Mouse (Mus musculus): ENCODE measurements around the gene Fbxw4. TPM values are rescaled to one million over a fixed set of nuclear protein-coding genes. Genes with fewer than 3 reads are reported as not detected.
A peak's percentile ranks its signal among the peaks of the same experiment; 100 is the strongest.
"Not testable (repeated sequence)": the region's sequence is repeated elsewhere in the genome, so short reads cannot be mapped to it uniquely, and the experiment has no call there.

Gene Fbxw4
- polyA plus RNA-seq, 1 experiment, result 32.5 TPM

- 69% methylated on average over 4 of the region's 4 CpGs for WGBS
- no peak for DNase-seq (ENCODE audit: low read depth, low spot score)
Observed at GRCm38 (mm10) chr19:45549948-45550347, 110.2 kb downstream of the Fbxw4 start.

DNA sequence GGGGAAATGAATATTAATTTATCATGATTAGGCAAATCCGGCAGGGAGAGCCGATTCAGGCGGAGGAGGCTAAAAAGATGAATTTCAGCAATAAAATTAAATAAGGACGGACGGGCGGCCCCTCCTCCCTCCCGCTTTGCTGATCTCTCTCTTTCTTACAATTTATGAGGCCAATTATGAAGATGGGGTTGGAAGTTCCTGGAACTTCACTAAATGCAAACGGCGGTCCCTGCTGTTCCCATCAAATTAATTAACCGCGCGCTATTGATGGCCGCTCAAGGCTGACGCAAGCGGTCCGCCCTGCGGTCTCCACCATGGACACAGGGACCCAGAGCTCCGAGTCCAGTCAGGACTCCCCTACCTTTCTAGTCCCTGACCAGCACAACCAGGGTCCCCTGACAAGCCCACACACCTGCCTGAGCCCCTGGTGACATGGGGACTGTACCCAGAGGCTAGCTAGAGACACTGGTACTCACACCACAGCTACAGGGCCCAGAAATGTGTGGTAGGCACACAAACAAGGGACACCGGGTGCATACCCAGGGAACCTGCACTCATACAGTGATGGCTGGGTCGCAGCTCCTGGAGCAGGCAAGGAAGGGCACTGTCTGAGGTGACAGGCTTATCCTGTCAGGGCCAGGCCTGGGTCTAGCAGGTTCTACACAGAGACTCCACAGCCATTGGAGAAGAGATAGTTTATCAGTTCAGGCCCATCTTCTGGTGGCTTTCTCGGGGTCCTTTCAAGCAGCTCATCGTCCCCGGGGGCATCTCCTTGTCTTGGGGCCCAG lies 110.8 kb downstream of the Fbxw4 start:
- DNase-seq (ENCODE audit: low read depth, low spot score), result no peak
- WGBS, result 83% methylated on average over 23 of the region's 23 CpGs

DNA sequence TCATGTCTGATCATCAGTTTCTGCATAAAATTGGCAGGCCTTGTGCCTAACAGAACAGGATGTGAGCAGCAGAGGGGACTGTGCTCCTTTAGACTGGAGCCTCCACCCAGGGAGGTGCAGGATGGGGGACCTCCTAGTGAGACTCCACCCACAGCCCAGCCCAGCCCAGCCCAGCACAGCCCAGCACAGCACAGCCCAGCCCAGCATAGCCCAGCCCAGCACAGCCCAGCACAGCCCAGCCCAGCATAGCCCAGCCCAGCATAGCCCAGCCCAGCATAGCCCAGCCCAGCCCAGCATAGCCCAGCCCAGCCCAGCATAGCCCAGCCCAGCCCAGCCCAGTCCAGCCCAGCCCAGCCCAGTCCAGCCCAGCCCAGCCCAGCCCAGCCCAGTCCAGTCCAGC lies 111.9 kb downstream of the Fbxw4 start:
- DNase-seq (ENCODE audit: low read depth, low spot score), result not testable (repeated sequence)

- DNase-seq (ENCODE audit: low read depth, low spot score), result peak; percentile 31
- WGBS, result under 1% methylated on average over 30 of the region's 30 CpGs
Observed at GRCm38 (mm10) chr19:45544925-45545321, 115.2 kb downstream of the Fbxw4 start.

DNA sequence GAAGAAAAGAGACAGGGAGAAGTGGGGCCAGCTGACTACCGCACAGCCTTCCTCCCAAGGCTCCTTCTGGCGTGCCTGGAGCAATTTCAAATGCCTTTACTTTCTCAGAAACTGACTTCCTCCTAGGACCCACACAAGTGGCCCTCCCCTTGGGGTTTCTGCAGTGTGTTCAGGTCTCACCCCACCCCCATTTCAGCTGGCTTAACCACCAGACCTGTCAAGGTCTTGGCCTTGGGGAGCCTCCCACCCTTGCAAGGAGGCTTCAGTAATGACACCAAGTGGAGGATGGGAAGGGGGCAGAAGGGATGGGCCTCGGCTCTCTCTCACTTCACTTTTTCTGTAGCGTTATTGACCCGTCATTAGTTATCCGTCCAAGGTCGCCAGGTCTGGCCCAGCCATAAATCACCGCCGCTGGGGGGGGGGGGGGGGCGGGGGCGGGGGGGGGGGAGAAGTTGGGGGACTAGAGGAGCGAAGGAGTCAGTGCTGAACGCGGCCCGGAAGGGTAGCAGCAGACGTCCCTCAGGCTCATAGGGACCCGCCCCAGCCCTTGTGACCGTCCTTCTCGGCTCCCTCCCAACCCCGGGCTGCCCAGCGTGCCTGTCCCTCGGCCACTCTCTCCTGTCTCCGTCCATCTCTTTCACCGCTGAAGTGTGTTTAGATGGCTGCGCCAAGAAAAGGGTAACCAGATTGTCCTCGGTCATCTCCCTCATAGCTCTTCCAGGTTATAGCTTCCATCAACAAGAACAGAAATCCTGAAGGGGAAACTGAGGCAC lies 115.8 kb downstream of the Fbxw4 start:
- DNase-seq (ENCODE audit: low read depth, low spot score), result no peak
- WGBS, result 2% methylated on average over 24 of the region's 26 CpGs

DNA sequence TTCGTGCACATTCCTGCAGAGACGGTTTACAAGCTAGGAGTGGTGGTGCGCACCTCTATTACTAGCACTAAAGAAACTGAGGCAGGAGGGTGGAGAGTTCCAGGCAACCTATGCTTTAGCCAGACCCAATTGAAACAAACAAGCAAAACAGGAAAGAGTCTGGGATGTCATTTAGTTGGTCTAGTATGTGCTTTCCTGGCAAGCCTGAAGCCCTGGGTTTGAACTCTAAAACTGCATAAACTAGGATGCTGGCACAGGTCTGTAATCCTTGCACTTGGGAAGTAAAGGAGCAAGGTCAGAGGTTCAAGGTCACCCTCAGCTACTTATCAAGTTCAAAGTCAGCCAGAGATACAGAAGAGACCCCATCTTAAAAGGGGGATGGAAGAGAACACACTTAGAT lies 118.1 kb downstream of the Fbxw4 start:
- 24% methylated on average over 3 of the region's 3 CpGs for WGBS
- DNase-seq (ENCODE audit: low read depth, low spot score), result no peak

DNA sequence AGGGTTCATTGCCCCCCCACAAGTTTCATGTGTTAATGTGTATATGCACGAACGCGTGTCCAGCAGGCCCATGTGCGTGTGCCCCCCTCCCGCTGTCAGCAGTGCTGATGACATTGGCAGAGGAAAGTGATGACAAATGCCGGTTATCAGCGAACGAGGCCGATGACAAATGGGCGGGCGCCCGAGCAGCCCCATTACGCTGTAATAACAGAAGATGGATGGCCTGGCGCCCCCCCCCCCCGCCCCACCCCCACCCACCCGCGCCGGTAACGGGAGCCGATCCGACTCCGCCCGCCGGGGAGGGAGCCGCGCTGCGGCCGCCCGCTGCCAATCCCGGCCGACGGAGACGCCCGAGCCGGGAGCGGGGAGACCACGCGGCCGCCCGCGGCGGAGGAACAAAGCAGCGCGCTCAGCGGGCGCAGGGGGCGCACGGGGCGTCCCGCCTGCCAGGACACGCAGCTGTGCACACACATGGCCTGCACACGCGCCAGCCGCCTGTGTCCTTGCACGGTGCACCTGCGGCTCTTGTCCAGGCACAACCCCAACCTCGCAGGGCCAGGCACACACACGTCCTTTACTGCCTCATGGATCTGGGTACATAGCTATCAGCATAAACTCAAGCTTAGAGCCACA lies 118.6 kb downstream of the Fbxw4 start:
- no peak for DNase-seq (ENCODE audit: low read depth, low spot score)
- WGBS, result under 1% methylated on average over 44 of the region's 58 CpGs

GRCm38 (mm10) chr19:45540657-45541408 lies 119.3 kb downstream of the Fbxw4 start:
- WGBS, result 43% methylated on average over 8 of the region's 8 CpGs
- no peak for DNase-seq (ENCODE audit: low read depth, low spot score)

- WGBS, result 44% methylated on average over 1 of the region's 1 CpGs
- no peak for DNase-seq (ENCODE audit: low read depth, low spot score)
Observed at GRCm38 (mm10) chr19:45537505-45537904, 122.6 kb downstream of the Fbxw4 start.

GRCm38 (mm10) chr19:45535929-45536328 lies 124.2 kb downstream of the Fbxw4 start:
- 49% methylated on average over 6 of the region's 6 CpGs for WGBS
- DNase-seq (ENCODE audit: low read depth, low spot score), result no peak

DNA sequence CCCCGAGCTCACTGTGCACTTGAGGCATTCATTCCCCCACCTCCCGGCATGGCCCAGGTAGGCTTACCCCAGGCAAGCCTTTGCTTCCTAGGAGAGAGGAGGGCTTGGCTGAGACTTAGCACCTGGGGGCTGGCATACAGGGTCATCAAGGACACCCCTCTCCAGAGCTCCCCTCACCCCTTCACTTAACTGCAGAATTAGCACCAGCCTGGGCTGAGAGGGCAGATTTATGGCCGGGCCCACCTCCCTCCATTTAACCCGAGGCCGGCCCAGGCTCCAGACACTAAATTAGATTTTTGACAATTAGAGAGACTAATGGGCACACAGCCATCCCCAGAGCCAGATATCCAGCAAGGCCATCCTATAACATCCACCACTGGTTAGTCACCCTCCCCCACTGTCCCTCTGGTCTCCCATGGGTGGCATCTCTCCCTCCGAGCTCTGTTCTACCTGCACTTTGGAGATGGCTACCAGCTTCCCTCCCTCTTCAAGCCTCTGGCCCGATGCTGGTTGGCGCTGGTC lies 124.8 kb downstream of the Fbxw4 start:
- no peak for DNase-seq (ENCODE audit: low read depth, low spot score)
- WGBS, result 50% methylated on average over 8 of the region's 8 CpGs

DNA sequence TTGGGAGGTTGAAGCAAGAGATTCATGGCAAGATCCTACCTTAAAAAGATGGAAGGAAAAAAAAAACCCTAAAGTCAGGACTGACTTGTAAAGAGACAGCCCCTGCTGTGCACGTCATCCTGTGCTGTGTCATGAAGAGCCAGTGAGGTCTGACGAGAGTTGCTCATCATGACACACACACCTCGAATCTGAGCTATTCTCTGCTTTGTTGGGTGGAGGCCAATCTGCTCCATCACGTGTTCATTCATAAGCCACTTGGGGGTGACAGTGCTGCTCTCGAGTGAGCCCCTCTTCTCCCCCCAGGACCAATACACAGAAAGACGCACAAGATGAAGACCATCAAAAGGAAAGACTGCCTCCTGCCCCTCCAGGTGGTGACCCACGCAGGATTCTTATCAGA lies 126.5 kb downstream of the Fbxw4 start:
- DNase-seq (ENCODE audit: low read depth, low spot score), result no peak
- 46% methylated on average over 7 of the region's 7 CpGs for WGBS

- 71% methylated on average over 6 of the region's 6 CpGs for WGBS
- no peak for DNase-seq (ENCODE audit: low read depth, low spot score)
Observed at GRCm38 (mm10) chr19:45531554-45531953, 128.6 kb downstream of the Fbxw4 start.

- WGBS, result 67% methylated on average over 15 of the region's 15 CpGs
- no peak for DNase-seq (ENCODE audit: low read depth, low spot score)
Observed at GRCm38 (mm10) chr19:45530200-45530995, 129.7 kb downstream of the Fbxw4 start.

GRCm38 (mm10) chr19:45529294-45529693 lies 130.8 kb downstream of the Fbxw4 start:
- WGBS, result 76% methylated on average over 5 of the region's 5 CpGs
- DNase-seq (ENCODE audit: low read depth, low spot score), result no peak

All from large intestine, adult 2 months (tissue).